Mouse (Mus musculus) forebrain, embryonic 15.5 days (tissue): ENCODE measurements at regions not wholly inside any gene's neighbourhood (a gene's known extent, or its start where the extent isn't known, plus 50 kb on each side); places are given as distances from the start of the nearest gene placed in this dataset.

Experiments used
- ATAC-seq: fragments of 200-750 bp; cut with Nextera tagmentation; replicated peaks from 2 replicates; pipeline ENCODE4 v1.8.0; 2017; ENCODE audit warnings: mild to moderate bottlenecking, moderate TSS enrichment, moderate library complexity
- H3K27ac ChIP-seq: fragments of 300-500 bp; sonication (generic); replicated peaks from 2 replicates; pipeline ENCODE4 v1.5.1; 2015; ENCODE audit warnings: mild to moderate bottlenecking, inconsistent platforms
- H3K27me3 ChIP-seq: fragments of 300-500 bp; sonication (generic); 2 replicates; pipeline ENCODE4 v1.6.1; 2015; ENCODE audit warnings: inconsistent platforms
- H3K36me3 ChIP-seq: fragments of 300-500 bp; sonication (generic); 2 replicates; pipeline ENCODE4 v1.6.1; 2015; ENCODE audit warnings: mild to moderate bottlenecking, inconsistent platforms
- H3K4me1 ChIP-seq: fragments of 300-500 bp; sonication (generic); 2 replicates; pipeline ENCODE4 v1.6.1; 2015; ENCODE audit warnings: inconsistent platforms
- H3K4me2 ChIP-seq: fragments of 300-500 bp; sonication (generic); replicated peaks from 2 replicates; pipeline ENCODE4 v1.6.1; 2015; ENCODE audit warnings: mild to moderate bottlenecking, inconsistent platforms
- H3K4me3 ChIP-seq: fragments of 300-500 bp; sonication (generic); 2 replicates; pipeline ENCODE4 v1.5.1; 2015; ENCODE audit warnings: mild to moderate bottlenecking, inconsistent platforms
- H3K9ac ChIP-seq: fragments of 300-500 bp; sonication (generic); replicated peaks from 2 replicates; pipeline ENCODE4 v1.6.1; 2015; ENCODE audit warnings: mild to moderate bottlenecking, inconsistent platforms
- H3K9me3 ChIP-seq: fragments of 300-500 bp; sonication (generic); 2 replicates; pipeline ENCODE4 v1.6.1; 2016; ENCODE audit warnings: inconsistent platforms
- WGBS: fragments of 180-500 bp; shearing (Covaris S2); methylation state at CpG from one replicate; pipeline ENCODE4 v1.1.7; 2015; ENCODE audit warnings: mixed read lengths; 5-methylcytosine and 5-hydroxymethylcytosine counted together

- Histone ChIP-seq H3K9ac (no peak overlapping the region), H3K27me3 (no peaks in the 10 kb centered on the region), H3K4me1 (no peaks in the 10 kb centered on the region), H3K36me3 (no peaks in the 10 kb centered on the region), H3K27ac (no peak overlapping the region), H3K4me3 (no peak overlapping the region), H3K4me2 (no peak overlapping the region), H3K9me3 (no peaks in the 10 kb centered on the region)
- ATAC-seq = no peak
- 67% methylated on average over 4 of the region's 4 CpGs for WGBS
Measured at GRCm38 (mm10) chr14:81254343-81254838, 1270.5 kb downstream of the Olfm4 start.

DNA sequence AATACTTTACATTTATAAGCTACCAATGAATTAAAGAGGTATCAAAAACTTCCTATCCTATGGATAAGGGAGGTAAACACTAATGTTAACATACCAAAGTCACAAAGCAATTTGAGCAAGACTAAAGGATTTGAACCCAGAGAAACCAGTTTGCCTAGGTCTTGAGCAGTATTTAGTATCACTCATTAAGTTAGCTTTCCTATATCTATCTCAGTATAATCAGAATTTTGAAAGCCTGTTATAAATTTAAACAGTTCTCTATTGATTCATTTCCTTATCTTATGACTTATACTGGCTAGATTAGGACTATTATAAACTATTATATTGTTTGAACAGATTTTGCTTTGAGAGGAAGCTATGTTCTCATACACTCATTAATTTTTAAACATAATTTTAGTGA is 1271.5 kb downstream of the Olfm4 start:
- no peak for ATAC-seq
- Histone ChIP-seq H3K4me1 (no peaks in the 10 kb centered on the region), H3K27me3 (no peaks in the 10 kb centered on the region), H3K9ac (no peak overlapping the region), H3K4me3 (no peak overlapping the region), H3K27ac (no peak overlapping the region), H3K36me3 (no peaks in the 10 kb centered on the region), H3K4me2 (no peak overlapping the region), H3K9me3 (no peaks in the 10 kb centered on the region)

GRCm38 (mm10) chr14:81267637-81268373 is 1283.9 kb downstream of the Olfm4 start:
- ATAC-seq = no peak
- no peak overlapping the region for H3K27ac ChIP-seq

DNA sequence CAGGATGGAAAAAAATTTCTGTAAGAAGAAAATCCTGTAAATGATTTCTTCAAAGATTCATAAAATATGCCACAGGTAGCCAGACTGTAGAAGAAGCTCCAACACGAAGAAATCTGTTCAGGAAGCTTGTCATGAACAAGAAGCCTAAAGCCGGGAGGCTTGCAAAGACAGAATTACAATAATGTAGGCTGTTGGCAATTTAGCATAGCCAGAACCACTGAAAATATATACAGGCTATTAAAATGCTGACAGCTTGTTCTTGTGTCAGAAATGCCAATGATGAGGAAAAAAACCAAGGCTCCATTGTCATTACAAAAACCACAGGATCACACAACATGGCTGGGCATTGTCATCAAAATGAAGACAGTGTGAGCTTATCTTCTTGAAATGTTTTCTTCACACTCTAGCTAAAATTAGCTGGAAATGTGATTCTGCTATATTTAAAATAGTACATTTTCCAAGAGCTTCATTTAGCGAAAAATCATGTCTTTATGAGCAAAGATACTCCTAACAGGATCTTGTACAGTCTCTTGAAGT is 1303.7 kb downstream of the Olfm4 start:
- H3K4me1 ChIP-seq = no peaks in the 10 kb centered on the region
- no peaks in the 10 kb centered on the region for H3K36me3 ChIP-seq
- 72% methylated on average over 3 of the region's 3 CpGs for WGBS
- no peak overlapping the region for H3K4me3 ChIP-seq
- H3K27me3 ChIP-seq = no peaks in the 10 kb centered on the region
- H3K27ac ChIP-seq = no peak overlapping the region
- no peak overlapping the region for H3K9ac ChIP-seq
- H3K4me2 ChIP-seq = no peak overlapping the region
- ATAC-seq = no peak
- H3K9me3 ChIP-seq = no peaks in the 10 kb centered on the region

More at GRCm38 (mm10) chr14:81267637-81268373, 1283.9 kb downstream of the Olfm4 start:
- Histone ChIP-seq H3K9ac (no peak overlapping the region), H3K9me3 (no peaks in the 10 kb centered on the region), H3K4me2 (no peak overlapping the region), H3K27me3 (no peaks in the 10 kb centered on the region), H3K4me3 (no peak overlapping the region), H3K36me3 (no peaks in the 10 kb centered on the region), H3K4me1 (no peaks in the 10 kb centered on the region)
- WGBS = 52% methylated on average over 3 of the region's 3 CpGs

DNA sequence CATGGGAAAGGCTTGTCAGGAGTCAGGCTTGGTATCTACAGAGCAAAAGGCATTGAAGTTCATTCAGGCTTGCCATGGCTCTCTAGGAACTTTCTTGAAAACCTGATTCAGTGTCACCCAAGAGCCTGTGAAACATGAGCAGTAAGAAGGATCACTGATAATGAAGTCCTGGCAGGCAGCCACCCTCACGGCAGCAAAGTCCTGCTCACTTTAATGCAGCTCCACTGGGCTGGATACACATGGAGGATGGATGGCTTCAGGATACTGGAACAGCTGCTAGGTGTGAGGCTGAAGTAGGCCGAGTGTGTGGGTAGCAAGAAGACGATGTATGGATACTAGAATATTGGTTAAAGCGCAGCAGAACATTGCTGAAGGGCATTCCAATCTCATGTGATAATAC is 1323.3 kb downstream of the Olfm4 start:
- Histone ChIP-seq H3K36me3 (no peaks in the 10 kb centered on the region), H3K4me3 (no peak overlapping the region), H3K9ac (no peak overlapping the region), H3K27ac (no peak overlapping the region), H3K27me3 (no peaks in the 10 kb centered on the region), H3K4me1 (0 out of 2 replicates have a peak, but pooled peaks cover 3% of the 10 kb centered on the region), H3K4me2 (no peak overlapping the region), H3K9me3 (no peaks in the 10 kb centered on the region)
- peak; percentile 93 for ATAC-seq
- 30% methylated on average over 4 of the region's 4 CpGs for WGBS

DNA sequence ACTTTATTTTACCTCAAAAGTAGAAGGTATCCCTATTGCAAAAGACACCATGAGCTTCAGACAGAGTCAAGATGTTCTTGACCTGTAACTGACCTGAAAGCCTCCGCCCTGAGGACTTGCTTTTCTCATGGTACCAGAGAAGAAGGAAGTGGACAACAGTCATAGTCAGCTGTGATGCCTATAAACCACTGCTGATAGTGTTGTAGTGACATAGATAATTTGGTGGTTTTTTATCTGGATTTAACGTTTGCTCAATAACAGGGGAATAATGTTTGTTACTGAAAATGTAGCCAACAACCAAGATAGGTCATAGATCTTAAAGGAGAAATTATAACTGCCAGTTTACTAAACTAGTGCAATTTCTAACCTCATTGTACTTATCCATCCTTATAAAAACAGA is 1357.2 kb downstream of the Olfm4 start:
- no peak overlapping the region for H3K4me3 ChIP-seq
- H3K9me3 ChIP-seq = no peaks in the 10 kb centered on the region
- no peaks in the 10 kb centered on the region for H3K36me3 ChIP-seq
- 78% methylated on average over 2 of the region's 2 CpGs for WGBS
- H3K9ac ChIP-seq = no peak overlapping the region
- no peak overlapping the region for H3K27ac ChIP-seq
- H3K4me1 ChIP-seq = no peaks in the 10 kb centered on the region
- ATAC-seq = no peak
- no peaks in the 10 kb centered on the region for H3K27me3 ChIP-seq
- H3K4me2 ChIP-seq = no peak overlapping the region

- H3K4me2 ChIP-seq = no peak overlapping the region
- no peaks in the 10 kb centered on the region for H3K27me3 ChIP-seq
- no peak overlapping the region for H3K9ac ChIP-seq
- H3K36me3 ChIP-seq = no peaks in the 10 kb centered on the region
- H3K4me3 ChIP-seq = no peak overlapping the region
- no peak for ATAC-seq
- no peaks in the 10 kb centered on the region for H3K9me3 ChIP-seq
- H3K27ac ChIP-seq = no peak overlapping the region
- H3K4me1 ChIP-seq = no peaks in the 10 kb centered on the region
- WGBS = 86% methylated on average over 2 of the region's 2 CpGs
Measured at GRCm38 (mm10) chr14:81387566-81387965, 1403.7 kb downstream of the Olfm4 start.
